Mouse (Mus musculus): Measurements from ENCODE around the gene Dhx40. TPM values are rescaled to one million over a fixed set of nuclear protein-coding genes. Genes with fewer than 3 reads are reported as not detected.
A peak's percentile ranks its signal among the peaks of the same experiment; 100 is the strongest.

Gene Dhx40
- polyA plus RNA-seq, 1 experiment: 12.5 TPM

DNA sequence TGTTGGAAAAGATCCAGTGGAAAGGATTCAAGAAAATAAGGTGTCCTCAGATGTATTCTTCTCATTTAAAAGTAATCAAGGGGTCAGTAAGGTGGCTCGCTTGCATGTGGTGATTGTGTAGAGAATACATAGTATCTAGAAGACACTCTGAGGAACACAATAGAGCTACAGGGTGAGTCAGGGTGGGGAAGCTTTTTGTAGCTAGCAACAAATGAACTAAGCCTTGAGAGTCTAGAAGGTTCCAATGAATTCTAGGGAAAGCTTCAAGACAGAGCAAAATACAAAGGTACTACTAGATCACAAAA is 3.7 kb upstream of the Dhx40 start:
- Histone ChIP-seq H3K79me2 (ENCODE audit: control insufficient read depth, insufficient read depth) (no peaks in the 10 kb centered on the region), H3K27me3 (ENCODE audit: control insufficient read depth, insufficient read depth, insufficient read length) (no peaks in the 10 kb centered on the region), H3ac (ENCODE audit: control insufficient read depth, insufficient read length) (no peak overlapping the region), H3K4me2 (ENCODE audit: low read depth) (no peak overlapping the region), H3K36me3 (ENCODE audit: control insufficient read depth, insufficient read depth) (no peaks in the 10 kb centered on the region), H3K4me3 (no peak overlapping the region)
- TF ChIP-seq E2F4 (IDR thresholded peaks at IDR 0.05; ENCODE audit: insufficient read depth): no peak
- TF ChIP-seq MYOD1 (IDR thresholded peaks at IDR 0.05; ENCODE audit: control insufficient read depth in 1 of 3, insufficient read length in 2 of 3, low read depth in 2 of 3): no peak
- no peak for TF ChIP-seq USF1 (IDR thresholded peaks at IDR 0.05; ENCODE audit: low read depth)
- TF ChIP-seq REST (IDR thresholded peaks at IDR 0.05; ENCODE audit: insufficient read depth, insufficient read length): no peak
- TF ChIP-seq MAX (IDR thresholded peaks at IDR 0.05; ENCODE audit: low read depth): no peak
- no peak for TF ChIP-seq CEBPB (IDR thresholded peaks at IDR 0.05; ENCODE audit: insufficient read depth, poor library complexity, severe bottlenecking)
- TF ChIP-seq POLR2A (IDR thresholded peaks at IDR 0.05; ENCODE audit: insufficient read length, low read depth): no peak
- TF ChIP-seq SRF (IDR thresholded peaks at IDR 0.05; ENCODE audit: control insufficient read depth, insufficient read length, low read depth): no peak
- TF ChIP-seq POLR2AphosphoS2 (IDR thresholded peaks at IDR 0.05; ENCODE audit: insufficient read length, low read depth): no peak
- no peak for TF ChIP-seq TCF12 (IDR thresholded peaks at IDR 0.05; ENCODE audit: insufficient read depth, poor library complexity, severe bottlenecking)
- no peak for TF ChIP-seq MYOG (IDR thresholded peaks at IDR 0.05; ENCODE audit: control insufficient read depth in 1 of 3, insufficient read depth in 1 of 3, insufficient read length in 2 of 3, low read depth in 2 of 3)
- no peak for TF ChIP-seq TCF3 (IDR thresholded peaks at IDR 0.05; ENCODE audit: insufficient read length, low read depth)

DNA sequence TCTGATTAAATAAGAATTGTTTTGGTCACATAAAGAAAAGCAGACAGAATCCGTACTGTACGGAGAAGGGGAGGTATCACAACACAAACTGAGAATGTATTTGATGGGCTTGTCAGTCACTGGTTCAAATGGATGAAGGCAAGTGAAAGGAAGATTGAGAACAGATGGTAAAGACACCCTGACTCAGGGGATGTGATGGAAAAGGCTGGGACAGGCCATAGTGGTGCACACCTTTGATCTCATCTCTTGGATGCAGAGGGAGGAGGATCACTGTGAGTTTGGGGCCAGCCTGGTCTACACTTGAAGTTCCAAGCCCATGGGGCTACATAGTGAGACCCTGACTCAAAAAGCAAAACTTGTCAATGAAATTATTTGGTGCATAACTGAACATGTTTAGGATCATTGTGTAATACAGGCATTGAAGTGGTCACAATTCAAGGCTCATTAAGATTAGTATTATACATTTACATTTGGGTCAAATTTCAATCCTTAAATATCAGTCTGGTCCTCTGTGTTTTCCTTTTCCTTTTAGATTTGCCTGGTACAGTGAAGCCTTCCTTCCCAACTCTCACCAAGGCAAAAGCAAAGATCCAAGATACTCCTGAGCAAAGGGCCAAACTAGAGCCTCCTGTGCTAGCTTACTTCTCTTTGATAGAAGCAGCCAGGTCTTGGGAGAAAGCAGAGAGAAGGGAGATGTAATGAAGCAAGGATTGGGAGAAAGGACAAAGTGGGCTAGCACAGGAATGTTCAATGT is 3.2 kb upstream of the Dhx40 start:
- no peaks in the 10 kb centered on the region for H3K36me3 ChIP-seq (ENCODE audit: control insufficient read depth, insufficient read depth)
- no peaks in the 10 kb centered on the region for H3K79me2 ChIP-seq (ENCODE audit: control insufficient read depth, insufficient read depth)
- no peaks in the 10 kb centered on the region for H3K27me3 ChIP-seq (ENCODE audit: control insufficient read depth, insufficient read depth, insufficient read length)
- no peak overlapping the region for H3K4me2 ChIP-seq (ENCODE audit: low read depth)
- TF ChIP-seq POLR2A (IDR thresholded peaks at IDR 0.05; ENCODE audit: insufficient read length, low read depth) (no peak), USF1 (IDR thresholded peaks at IDR 0.05; ENCODE audit: low read depth) (no peak), MYOD1 (IDR thresholded peaks at IDR 0.05; ENCODE audit: control insufficient read depth in 1 of 3, insufficient read length in 2 of 3, low read depth in 2 of 3) (no peak), TCF3 (IDR thresholded peaks at IDR 0.05; ENCODE audit: insufficient read length, low read depth) (no peak), CEBPB (IDR thresholded peaks at IDR 0.05; ENCODE audit: insufficient read depth, poor library complexity, severe bottlenecking) (no peak), SRF (IDR thresholded peaks at IDR 0.05; ENCODE audit: control insufficient read depth, insufficient read length, low read depth) (no peak), MAX (IDR thresholded peaks at IDR 0.05; ENCODE audit: low read depth) (no peak), REST (IDR thresholded peaks at IDR 0.05; ENCODE audit: insufficient read depth, insufficient read length) (no peak), MYOG (IDR thresholded peaks at IDR 0.05; ENCODE audit: control insufficient read depth in 1 of 3, insufficient read depth in 1 of 3, insufficient read length in 2 of 3, low read depth in 2 of 3) (no peak), POLR2AphosphoS2 (IDR thresholded peaks at IDR 0.05; ENCODE audit: insufficient read length, low read depth) (no peak), E2F4 (IDR thresholded peaks at IDR 0.05; ENCODE audit: insufficient read depth) (no peak), TCF12 (IDR thresholded peaks at IDR 0.05; ENCODE audit: insufficient read depth, poor library complexity, severe bottlenecking) (no peak)
- H3ac ChIP-seq (ENCODE audit: control insufficient read depth, insufficient read length): no peak overlapping the region
- no peak overlapping the region for H3K4me3 ChIP-seq

DNA sequence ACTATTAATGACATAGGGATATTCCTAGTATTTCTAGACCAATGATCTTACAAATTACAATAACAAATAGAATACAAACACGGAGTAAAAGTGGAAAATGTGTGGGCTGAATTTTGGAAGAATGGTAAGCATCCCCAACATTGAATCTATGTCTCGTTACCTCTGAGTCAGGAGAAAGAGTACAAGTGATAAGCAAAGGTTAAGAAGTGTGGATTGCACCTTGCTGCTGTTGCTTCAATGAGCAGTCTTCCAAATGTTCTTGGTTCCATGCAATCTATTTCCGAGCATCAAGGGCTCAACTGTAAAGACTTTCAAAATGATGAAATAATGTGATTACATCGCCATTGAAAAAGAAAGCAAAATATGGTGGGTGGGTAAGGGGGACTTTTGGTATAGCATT is 2.3 kb upstream of the Dhx40 start:
- no peak for TF ChIP-seq POLR2AphosphoS2 (IDR thresholded peaks at IDR 0.05; ENCODE audit: insufficient read length, low read depth)
- TF ChIP-seq MAX (IDR thresholded peaks at IDR 0.05; ENCODE audit: low read depth): no peak
- no peak for TF ChIP-seq USF1 (IDR thresholded peaks at IDR 0.05; ENCODE audit: low read depth)
- TF ChIP-seq MYOG (IDR thresholded peaks at IDR 0.05; ENCODE audit: control insufficient read depth in 1 of 3, insufficient read depth in 1 of 3, insufficient read length in 2 of 3, low read depth in 2 of 3): no peak
- no peak for TF ChIP-seq E2F4 (IDR thresholded peaks at IDR 0.05; ENCODE audit: insufficient read depth)
- no peak for TF ChIP-seq POLR2A (IDR thresholded peaks at IDR 0.05; ENCODE audit: insufficient read length, low read depth)
- no peak for TF ChIP-seq TCF12 (IDR thresholded peaks at IDR 0.05; ENCODE audit: insufficient read depth, poor library complexity, severe bottlenecking)
- TF ChIP-seq CEBPB (IDR thresholded peaks at IDR 0.05; ENCODE audit: insufficient read depth, poor library complexity, severe bottlenecking): no peak
- no peak for TF ChIP-seq REST (IDR thresholded peaks at IDR 0.05; ENCODE audit: insufficient read depth, insufficient read length)
- TF ChIP-seq TCF3 (IDR thresholded peaks at IDR 0.05; ENCODE audit: insufficient read length, low read depth): no peak
- no peak for TF ChIP-seq MYOD1 (IDR thresholded peaks at IDR 0.05; ENCODE audit: control insufficient read depth in 1 of 3, insufficient read length in 2 of 3, low read depth in 2 of 3)
- no peak for TF ChIP-seq SRF (IDR thresholded peaks at IDR 0.05; ENCODE audit: control insufficient read depth, insufficient read length, low read depth)
- Histone ChIP-seq H3K4me3 (no peak overlapping the region), H3K79me2 (ENCODE audit: control insufficient read depth, insufficient read depth) (no peaks in the 10 kb centered on the region), H3K36me3 (ENCODE audit: control insufficient read depth, insufficient read depth) (no peaks in the 10 kb centered on the region), H3ac (ENCODE audit: control insufficient read depth, insufficient read length) (no peak overlapping the region), H3K27me3 (ENCODE audit: control insufficient read depth, insufficient read depth, insufficient read length) (no peaks in the 10 kb centered on the region), H3K4me2 (ENCODE audit: low read depth) (no peak overlapping the region)

DNA sequence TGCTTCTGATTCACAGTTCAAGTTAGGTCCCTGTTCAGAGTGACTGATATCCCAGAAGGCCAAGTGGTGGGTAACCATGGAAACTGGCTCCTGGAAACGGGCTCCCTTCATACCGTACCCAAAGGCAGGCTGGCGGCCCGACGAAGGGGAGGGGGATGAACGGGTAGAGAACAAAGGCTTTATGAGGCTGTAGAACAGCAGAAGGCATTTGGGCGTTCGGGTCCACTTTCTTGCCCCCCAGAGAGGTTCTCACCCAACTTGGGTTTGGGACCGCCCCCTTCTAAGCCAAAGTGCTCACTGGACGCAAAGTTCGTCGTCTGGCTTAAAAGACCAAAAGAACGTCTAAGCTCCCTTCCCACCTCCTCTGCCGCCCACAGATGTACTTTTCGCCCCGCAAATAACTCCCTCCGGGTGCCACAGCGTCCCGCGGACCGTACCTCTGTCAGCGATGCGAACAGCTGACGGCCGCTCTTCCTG is 507 bp downstream of the Dhx40 start:
- Histone ChIP-seq H3K27me3 (ENCODE audit: control insufficient read depth, insufficient read depth, insufficient read length) (no peaks in the 10 kb centered on the region), H3ac (ENCODE audit: control insufficient read depth, insufficient read length) (peak overlapping the region; percentile 20)
- TF ChIP-seq CEBPB (IDR thresholded peaks at IDR 0.05; ENCODE audit: insufficient read depth, poor library complexity, severe bottlenecking) (no peak), REST (IDR thresholded peaks at IDR 0.05; ENCODE audit: insufficient read depth, insufficient read length) (no peak), MAX (IDR thresholded peaks at IDR 0.05; ENCODE audit: low read depth) (no peak), POLR2AphosphoS2 (IDR thresholded peaks at IDR 0.05; ENCODE audit: insufficient read length, low read depth) (no peak), SRF (IDR thresholded peaks at IDR 0.05; ENCODE audit: control insufficient read depth, insufficient read length, low read depth) (no peak), MYOG (IDR thresholded peaks at IDR 0.05; ENCODE audit: control insufficient read depth in 1 of 3, insufficient read depth in 1 of 3, insufficient read length in 2 of 3, low read depth in 2 of 3) (no peak), E2F4 (IDR thresholded peaks at IDR 0.05; ENCODE audit: insufficient read depth) (no peak), TCF3 (IDR thresholded peaks at IDR 0.05; ENCODE audit: insufficient read length, low read depth) (no peak), TCF12 (IDR thresholded peaks at IDR 0.05; ENCODE audit: insufficient read depth, poor library complexity, severe bottlenecking) (no peak), POLR2A (IDR thresholded peaks at IDR 0.05; ENCODE audit: insufficient read length, low read depth) (no peak), MYOD1 (IDR thresholded peaks at IDR 0.05; ENCODE audit: control insufficient read depth in 1 of 3, insufficient read length in 2 of 3, low read depth in 2 of 3) (no peak), USF1 (IDR thresholded peaks at IDR 0.05; ENCODE audit: low read depth) (no peak)

More for the DNA sequence above, 507 bp downstream of the Dhx40 start:
- Histone ChIP-seq H3K79me2 (ENCODE audit: control insufficient read depth, insufficient read depth) (no peaks in the 10 kb centered on the region), H3K36me3 (ENCODE audit: control insufficient read depth, insufficient read depth) (peaks cover 8% of the 10 kb centered on the region), H3K4me2 (ENCODE audit: low read depth) (peak overlapping the region; percentile 76), H3K4me3 (peak overlapping the region; percentile 87)
